In genomic region chr5:124138066-124138465, GRCm38 (mm10) we compare ENCODE assay signal across 17 mouse cellular contexts. TPM values are rescaled to one million over a fixed set of nuclear protein-coding genes. Genes with fewer than 3 reads are reported as not detected.
DNase-seq lines count a peak whose midpoint lies in the region; ATAC-seq and TF ChIP-seq lines count a peak whose summit lies in the region.
"Had no signal": no experiment of that assay in that cellular context is flagged by ENCODE, and none has a peak within 500 bp of the region (broad histone marks: within the 10 kb centered on the region; RNA-seq: fewer than 3 reads in every experiment).

No protein-coding gene starts in this region.

- H3K4me3 ChIP-seq in midbrain, postnatal 0 days (ENCODE audit: low read depth, low read length) = no peak overlapping the region
- no peak overlapping the region for H3K4me3 ChIP-seq in midbrain, embryonic 11.5 days (ENCODE audit: low read depth, low read length)
- H3K4me3 ChIP-seq: megakaryocyte, embryonic 14.5 days had no signal

- no peak overlapping the region for H3K4me2 ChIP-seq in midbrain, postnatal 0 days (ENCODE audit: low read depth, low read length, poor library complexity, severe bottlenecking)
- no peak overlapping the region for H3K4me2 ChIP-seq in midbrain, embryonic 11.5 days

- no peaks in the 10 kb centered on the region for H3K27me3 ChIP-seq in midbrain, postnatal 0 days (ENCODE audit: insufficient read depth, low read length)
- H3K27me3 ChIP-seq in midbrain, embryonic 11.5 days (ENCODE audit: control insufficient read depth, insufficient read depth, low read length) = no peaks in the 10 kb centered on the region
- H3K27me3 ChIP-seq: CH12.LX; megakaryocyte, embryonic 14.5 days had no signal

- no peaks in the 10 kb centered on the region for H3K4me1 ChIP-seq in midbrain, postnatal 0 days (ENCODE audit: insufficient read depth, low read length)
- no peaks in the 10 kb centered on the region for H3K4me1 ChIP-seq in midbrain, embryonic 11.5 days (ENCODE audit: control insufficient read depth, insufficient read depth, low read length)

- peaks cover 51% of the 10 kb centered on the region for H3K36me3 ChIP-seq in midbrain, postnatal 0 days (ENCODE audit: insufficient read depth, low read length)
- peaks cover 4% of the 10 kb centered on the region; the same call in 1 of the 2 replicates for H3K36me3 ChIP-seq in midbrain, embryonic 11.5 days (ENCODE audit: control insufficient read depth, insufficient read depth, low read length)

- H3K27ac ChIP-seq in midbrain, postnatal 0 days (ENCODE audit: low read depth, low read length) = no peak overlapping the region
- H3K27ac ChIP-seq in midbrain, embryonic 11.5 days (ENCODE audit: low read depth, low read length) = no peak overlapping the region
- H3K27ac ChIP-seq: liver, embryonic 14.5 days had no signal

- 74% methylated on average over 7 of the region's 7 CpGs for WGBS in midbrain, postnatal 0 days
- WGBS in midbrain, embryonic 11.5 days = 88% methylated on average over 7 of the region's 7 CpGs

- no peak overlapping the region for H3K9ac ChIP-seq in midbrain, postnatal 0 days (replicated peaks; ENCODE audit: low read length, poor library complexity, severe bottlenecking)
- H3K9ac ChIP-seq in midbrain, embryonic 11.5 days (ENCODE audit: low read length) = no peak overlapping the region
- H3K9ac ChIP-seq: liver, embryonic 14.5 days had no signal

- ATAC-seq in cerebellum, adult (ENCODE audit: insufficient number of reproducible peaks, low FRiP score, low TSS enrichment) = no peak
- peak; percentile 27; the same call in 1 of the 2 replicates for ATAC-seq in midbrain, postnatal 0 days (ENCODE audit: low FRiP score)
- ATAC-seq in midbrain, embryonic 11.5 days (ENCODE audit: low FRiP score) = no peak
- ATAC-seq: intestine, embryonic 16.5 days; midbrain, embryonic 16.5 days had no signal

- TF ChIP-seq CTCF in midbrain, postnatal 0 days (IDR thresholded peaks at IDR 0.05) = no peak

- peak; percentile 45 for DNase-seq in cerebellum, adult 9-11 months
- peak; percentile 54 for DNase-seq in heart, postnatal 4 days
- DNase-seq in heart, adult 18-20 months = no peak
- DNase-seq in midbrain, postnatal 0 days (ENCODE audit: low spot score) = peak; percentile 63
- no peak for DNase-seq in midbrain, embryonic 11.5 days (ENCODE audit: low spot score, missing footprints)
- DNase-seq in lung, postnatal 4 days = peak; percentile 51 to 60
- no peak for DNase-seq in embryo, embryonic 10 days (ENCODE audit: low spot score)
- DNase-seq: adrenal gland, adult 8-10 months; cerebellum, adult 18-20 months; gastrocnemius, postnatal 25 days; spleen, adult 18-20 months had no signal

- H3K9me3 ChIP-seq in midbrain, postnatal 0 days (ENCODE audit: low read length) = no peaks in the 10 kb centered on the region
- no peaks in the 10 kb centered on the region for H3K9me3 ChIP-seq in midbrain, embryonic 11.5 days (ENCODE audit: control insufficient read depth, low read length)

RNA-seq across cellular contexts. Expression of gene Arl6ip4, which starts 22.2 kb away (rescaled TPM):
- 10 to 100 TPM; 55.1 to 68.4 TPM for total RNA-seq in heart, postnatal 4 days (2021)
- total RNA-seq in heart, adult 18-20 months (2021) = 10 to 100 TPM; 36.3 to 37.8 TPM
- 40.8 and 47.3 TPM in 2 replicates for total RNA-seq in midbrain, postnatal 0 days (2014; rRNA removed)
- 120 and 124 TPM in 2 replicates for polyA plus RNA-seq in midbrain, postnatal 0 days (2015; fragmentation: Nextera tagmentation; extraction: Ambion mirVana)
- polyA plus RNA-seq in midbrain, embryonic 11.5 days (2014; fragmentation: Nextera tagmentation; extraction: Ambion mirVana) = 89.3 and 95.5 TPM in 2 replicates

RNA-seq across cellular contexts. Expression of gene Ogfod2, which starts 26.0 kb away (rescaled TPM):
- 10 to 100 TPM; 10.2 to 11.9 TPM for total RNA-seq in heart, postnatal 4 days (2021)
- 10 to 100 TPM; 15.1 to 17.5 TPM for total RNA-seq in heart, adult 18-20 months (2021)
- total RNA-seq in midbrain, postnatal 0 days (2014; rRNA removed) = 54.5 and 70.4 TPM in 2 replicates
- polyA plus RNA-seq in midbrain, postnatal 0 days (2015; fragmentation: Nextera tagmentation; extraction: Ambion mirVana) = 36.2 and 39.5 TPM in 2 replicates
- 10.4 and 11.4 TPM in 2 replicates for polyA plus RNA-seq in midbrain, embryonic 11.5 days (2014; fragmentation: Nextera tagmentation; extraction: Ambion mirVana)

RNA-seq across cellular contexts. Expression of gene Abcb9, which starts 42.5 kb away (rescaled TPM):
- 1 to 10 TPM; 4.9 to 5.5 TPM for total RNA-seq in heart, postnatal 4 days (2021)
- 10 to 100 TPM in 1 of 2 experiments, 1 to 10 TPM in 1; 8.9 to 10.7 TPM for total RNA-seq in heart, adult 18-20 months (2021)
- total RNA-seq in midbrain, postnatal 0 days (2014; rRNA removed) = 41.7 and 42.1 TPM in 2 replicates
- 29.6 and 30.1 TPM in 2 replicates for polyA plus RNA-seq in midbrain, postnatal 0 days (2015; fragmentation: Nextera tagmentation; extraction: Ambion mirVana)
- polyA plus RNA-seq in midbrain, embryonic 11.5 days (2014; fragmentation: Nextera tagmentation; extraction: Ambion mirVana) = 0.62 and 0.71 TPM in 2 replicates

Comparison
In these comparisons a context has a peak if more than half of its experiments do, and no peak if none do; other contexts are left out.
1. DNase-seq: peak in cerebellum, adult 9-11 months (single experiment), heart, postnatal 4 days (single experiment), midbrain, postnatal 0 days (single experiment) and lung, postnatal 4 days (2 of 2); none in heart, adult 18-20 months (0 of 2), midbrain, embryonic 11.5 days (single experiment) and embryo, embryonic 10 days (single experiment).